Mouse (Mus musculus): ENCODE results near the gene Ciz1. TPM values are rescaled to one million over a fixed set of nuclear protein-coding genes. Genes with fewer than 3 reads are reported as not detected.

Ciz1 gene
- polyA plus RNA-seq, 1 experiment from 2014 or later = 64.6 TPM

GRCm38 (mm10) chr2:32382689-32383088 lies 30.6 kb downstream of the Ciz1 start:
- 78% methylated on average over 2 of the region's 2 CpGs for WGBS
- Histone ChIP-seq H3K36me3 (ENCODE audit: control insufficient read depth, insufficient read depth) (peaks cover 14% of the 10 kb centered on the region), H3K4me3 (replicated peaks; ENCODE audit: low read length) (no peak overlapping the region), H3K9me3 (ENCODE audit: control insufficient read depth, low read length) (no peaks in the 10 kb centered on the region), H3K4me2 (ENCODE audit: low read length) (no peak overlapping the region), H3K9ac (replicated peaks; ENCODE audit: low read depth, low read length) (no peak overlapping the region), H3K4me1 (replicated peaks; ENCODE audit: control insufficient read depth, insufficient read depth, low read length) (peaks cover 4% of the 10 kb centered on the region), H3K27ac (ENCODE audit: low read length) (no peak overlapping the region), H3K27me3 (replicated peaks; ENCODE audit: control insufficient read depth, insufficient read depth, low read length) (no peaks in the 10 kb centered on the region)
- no peak for ATAC-seq

- Histone ChIP-seq H3K9ac (replicated peaks; ENCODE audit: low read depth, low read length) (no peak within 1 kb of the TSS), H3K4me3 (replicated peaks; ENCODE audit: low read length) (no peak within 1 kb of the TSS), H3K27ac (ENCODE audit: low read length) (no peak within 1 kb of the TSS), H3K4me1 (replicated peaks; ENCODE audit: control insufficient read depth, insufficient read depth, low read length) (no peaks in the 10 kb centered on the region), H3K27me3 (replicated peaks; ENCODE audit: control insufficient read depth, insufficient read depth, low read length) (no peaks in the 10 kb centered on the region), H3K36me3 (ENCODE audit: control insufficient read depth, insufficient read depth) (no peaks in the 10 kb centered on the region), H3K4me2 (ENCODE audit: low read length) (no peak within 1 kb of the TSS), H3K9me3 (ENCODE audit: control insufficient read depth, low read length) (no peaks in the 10 kb centered on the region)
- 59% methylated on average over 5 of the region's 5 CpGs for WGBS
- no peak for ATAC-seq
These were observed 35.8 kb downstream of the Ciz1 start, which contains the start of gene Lcn2 for GRCm38 (mm10) chr2:32387706-32388490. Lcn2 (minus strand) TSS chr2:32388252.

GRCm38 (mm10) chr2:32389157-32389556 lies 37.0 kb downstream of the Ciz1 start:
- ATAC-seq = no peak
- Histone ChIP-seq H3K4me2 (ENCODE audit: low read length) (no peak overlapping the region), H3K4me1 (replicated peaks; ENCODE audit: control insufficient read depth, insufficient read depth, low read length) (no peaks in the 10 kb centered on the region), H3K4me3 (replicated peaks; ENCODE audit: low read length) (no peak overlapping the region), H3K9ac (replicated peaks; ENCODE audit: low read depth, low read length) (no peak overlapping the region), H3K36me3 (ENCODE audit: control insufficient read depth, insufficient read depth) (no peaks in the 10 kb centered on the region), H3K27ac (ENCODE audit: low read length) (no peak overlapping the region), H3K27me3 (replicated peaks; ENCODE audit: control insufficient read depth, insufficient read depth, low read length) (no peaks in the 10 kb centered on the region), H3K9me3 (ENCODE audit: control insufficient read depth, low read length) (no peaks in the 10 kb centered on the region)
- 76% methylated on average over 2 of the region's 2 CpGs for WGBS

- H3K9me3 ChIP-seq (ENCODE audit: control insufficient read depth, low read length) = no peaks in the 10 kb centered on the region
- WGBS = 73% methylated on average over 8 of the region's 8 CpGs
- H3K4me1 ChIP-seq (replicated peaks; ENCODE audit: control insufficient read depth, insufficient read depth, low read length) = peaks cover 4% of the 10 kb centered on the region; the same call in 1 of the 2 replicates
- no peak for ATAC-seq
- H3K4me3 ChIP-seq (replicated peaks; ENCODE audit: low read length) = no peak overlapping the region
- H3K9ac ChIP-seq (replicated peaks; ENCODE audit: low read depth, low read length) = no peak overlapping the region
- H3K4me2 ChIP-seq (ENCODE audit: low read length) = no peak overlapping the region
- H3K27me3 ChIP-seq (replicated peaks; ENCODE audit: control insufficient read depth, insufficient read depth, low read length) = no peaks in the 10 kb centered on the region
- no peaks in the 10 kb centered on the region for H3K36me3 ChIP-seq (ENCODE audit: control insufficient read depth, insufficient read depth)
- H3K27ac ChIP-seq (ENCODE audit: low read length) = no peak overlapping the region
These were observed 38.7 kb downstream of the Ciz1 start for GRCm38 (mm10) chr2:32390871-32391270.

GRCm38 (mm10) chr2:32392063-32392462 lies 39.9 kb downstream of the Ciz1 start:
- H3K9ac ChIP-seq (replicated peaks; ENCODE audit: low read depth, low read length) = no peak overlapping the region
- 83% methylated on average over 5 of the region's 5 CpGs for WGBS

GRCm38 (mm10) chr2:32394973-32395372 lies 42.8 kb downstream of the Ciz1 start:
- H3K4me3 ChIP-seq (replicated peaks; ENCODE audit: low read length) = peak overlapping the region; percentile 97
- H3K4me2 ChIP-seq (ENCODE audit: low read length) = peak overlapping the region; percentile 88
- peaks cover 14% of the 10 kb centered on the region for H3K4me1 ChIP-seq (replicated peaks; ENCODE audit: control insufficient read depth, insufficient read depth, low read length)
- ATAC-seq = peak; percentile 2; the same call in 1 of the 2 replicates
- H3K27ac ChIP-seq (ENCODE audit: low read length) = peak overlapping the region; percentile 94
- 4% methylated on average over 8 of the region's 8 CpGs for WGBS
- H3K9ac ChIP-seq (replicated peaks; ENCODE audit: low read depth, low read length) = peak overlapping the region; percentile 90
- H3K9me3 ChIP-seq (ENCODE audit: control insufficient read depth, low read length) = no peaks in the 10 kb centered on the region
- no peaks in the 10 kb centered on the region for H3K36me3 ChIP-seq (ENCODE audit: control insufficient read depth, insufficient read depth)
- H3K27me3 ChIP-seq (replicated peaks; ENCODE audit: control insufficient read depth, insufficient read depth, low read length) = no peaks in the 10 kb centered on the region

More at GRCm38 (mm10) chr2:32392063-32392462, 39.9 kb downstream of the Ciz1 start:
- H3K27ac ChIP-seq (ENCODE audit: low read length) = no peak overlapping the region
- H3K4me2 ChIP-seq (ENCODE audit: low read length) = no peak overlapping the region
- no peak overlapping the region for H3K4me3 ChIP-seq (replicated peaks; ENCODE audit: low read length)
- no peaks in the 10 kb centered on the region for H3K9me3 ChIP-seq (ENCODE audit: control insufficient read depth, low read length)
- H3K4me1 ChIP-seq (replicated peaks; ENCODE audit: control insufficient read depth, insufficient read depth, low read length) = peaks cover 9% of the 10 kb centered on the region
- no peaks in the 10 kb centered on the region for H3K27me3 ChIP-seq (replicated peaks; ENCODE audit: control insufficient read depth, insufficient read depth, low read length)
- ATAC-seq = no peak
- no peaks in the 10 kb centered on the region for H3K36me3 ChIP-seq (ENCODE audit: control insufficient read depth, insufficient read depth)

- peak within 1 kb of the TSS; percentile 90 for H3K9ac ChIP-seq (replicated peaks; ENCODE audit: low read depth, low read length)
- peak within 1 kb of the TSS; percentile 97 for H3K4me3 ChIP-seq (replicated peaks; ENCODE audit: low read length)
- ATAC-seq = peak; percentile 90
- 0% methylated on average over 31 of the region's 31 CpGs for whole genome bisulfite sequencing
- peak within 1 kb of the TSS; percentile 94 for H3K27ac ChIP-seq (ENCODE audit: low read length)
- H3K4me1 ChIP-seq (replicated peaks; ENCODE audit: control insufficient read depth, insufficient read depth, low read length) = peaks cover 14% of the 10 kb centered on the region
- peak within 1 kb of the TSS; percentile 88 for H3K4me2 ChIP-seq (ENCODE audit: low read length)
- H3K9me3 ChIP-seq (ENCODE audit: control insufficient read depth, low read length) = no peaks in the 10 kb centered on the region
- H3K36me3 ChIP-seq (ENCODE audit: control insufficient read depth, insufficient read depth) = no peaks in the 10 kb centered on the region
- H3K27me3 ChIP-seq (replicated peaks; ENCODE audit: control insufficient read depth, insufficient read depth, low read length) = no peaks in the 10 kb centered on the region
These were observed 43.4 kb downstream of the Ciz1 start, which contains the start of gene Ptges2 for GRCm38 (mm10) chr2:32395484-32395945. Ptges2 (plus strand) TSS chr2:32395896.

GRCm38 (mm10) chr2:32395946-32396621 lies 44.0 kb downstream of the Ciz1 start:
- Histone ChIP-seq H3K27me3 (replicated peaks; ENCODE audit: control insufficient read depth, insufficient read depth, low read length) (no peaks in the 10 kb centered on the region), H3K4me2 (ENCODE audit: low read length) (peak overlapping the region; percentile 88), H3K36me3 (ENCODE audit: control insufficient read depth, insufficient read depth) (peaks cover 2% of the 10 kb centered on the region; the same call in 1 of the 2 replicates), H3K9ac (replicated peaks; ENCODE audit: low read depth, low read length) (peak overlapping the region; percentile 90), H3K4me1 (replicated peaks; ENCODE audit: control insufficient read depth, insufficient read depth, low read length) (peaks cover 14% of the 10 kb centered on the region), H3K4me3 (replicated peaks; ENCODE audit: low read length) (peak overlapping the region; percentile 97), H3K9me3 (ENCODE audit: control insufficient read depth, low read length) (no peaks in the 10 kb centered on the region), H3K27ac (ENCODE audit: low read length) (peak overlapping the region; percentile 94)
- peak; percentile 98 for ATAC-seq
- under 1% methylated on average over 59 of the region's 59 CpGs for WGBS

GRCm38 (mm10) chr2:32396695-32397094 lies 44.6 kb downstream of the Ciz1 start:
- H3K27ac ChIP-seq (ENCODE audit: low read length) = no peak overlapping the region
- H3K4me1 ChIP-seq (replicated peaks; ENCODE audit: control insufficient read depth, insufficient read depth, low read length) = peaks cover 14% of the 10 kb centered on the region
- H3K36me3 ChIP-seq (ENCODE audit: control insufficient read depth, insufficient read depth) = peaks cover 5% of the 10 kb centered on the region; the same call in 1 of the 2 replicates
- peak overlapping the region; percentile 90 for H3K9ac ChIP-seq (replicated peaks; ENCODE audit: low read depth, low read length)
- ATAC-seq = no peak
- H3K4me2 ChIP-seq (ENCODE audit: low read length) = peak overlapping the region; percentile 88
- H3K9me3 ChIP-seq (ENCODE audit: control insufficient read depth, low read length) = no peaks in the 10 kb centered on the region
- H3K27me3 ChIP-seq (replicated peaks; ENCODE audit: control insufficient read depth, insufficient read depth, low read length) = no peaks in the 10 kb centered on the region
- H3K4me3 ChIP-seq (replicated peaks; ENCODE audit: low read length) = peak overlapping the region; percentile 97
- under 1% methylated on average over 15 of the region's 15 CpGs for WGBS
